Mouse (Mus musculus): ENCODE data around the gene Dazap1. TPM values are rescaled to one million over a fixed set of nuclear protein-coding genes. Genes with fewer than 3 reads are reported as not detected.

Dazap1 gene
- polyA plus RNA-seq, 1 experiment from 2014 or later: 69.7 TPM

Small RNA genes within 50 kb of the gene (microRNA-seq; reads per million reads assigned to microRNA genes)
- 0.97 reads per million for gene Mir6911

Other genes starting within 250 kb of the Dazap1 start
- 3.4 and 3.6 TPM in 2 replicates for gene Arhgap45, start 244.8 kb upstream of the Dazap1 start, polyA plus RNA-seq (2016; fragmentation: Nextera tagmentation; extraction: Ambion mirVana)
- 183 and 184 TPM in 2 replicates for gene Polr2e, start 221.7 kb upstream of the Dazap1 start, polyA plus RNA-seq (2016; fragmentation: Nextera tagmentation; extraction: Ambion mirVana)
- 434 and 458 TPM in 2 replicates for gene Gpx4, start 214.3 kb upstream of the Dazap1 start, polyA plus RNA-seq (2016; fragmentation: Nextera tagmentation; extraction: Ambion mirVana)
- 14.8 and 16.4 TPM in 2 replicates for gene Sbno2, start 155.9 kb upstream of the Dazap1 start, polyA plus RNA-seq (2016; fragmentation: Nextera tagmentation; extraction: Ambion mirVana)
- 20.8 and 23.2 TPM in 2 replicates for gene Stk11, start 145.7 kb upstream of the Dazap1 start, polyA plus RNA-seq (2016; fragmentation: Nextera tagmentation; extraction: Ambion mirVana)
- gene Atp5d, start 122.9 kb upstream of the Dazap1 start, polyA plus RNA-seq (2016; fragmentation: Nextera tagmentation; extraction: Ambion mirVana): 405 and 428 TPM in 2 replicates
- 13.2 and 13.8 TPM in 2 replicates for gene Cbarp, start 120.7 kb upstream of the Dazap1 start, polyA plus RNA-seq (2016; fragmentation: Nextera tagmentation; extraction: Ambion mirVana)
- gene Midn, start 113.2 kb upstream of the Dazap1 start, polyA plus RNA-seq (2016; fragmentation: Nextera tagmentation; extraction: Ambion mirVana): 45.0 and 50.3 TPM in 2 replicates
- gene Cirbp, start 95.5 kb upstream of the Dazap1 start, polyA plus RNA-seq (2016; fragmentation: Nextera tagmentation; extraction: Ambion mirVana): 224 and 240 TPM in 2 replicates
- gene 1600002K03Rik, start 88.5 kb upstream of the Dazap1 start, polyA plus RNA-seq (2016; fragmentation: Nextera tagmentation; extraction: Ambion mirVana): 11.1 and 11.6 TPM in 2 replicates
- gene Efna2, start 82.0 kb upstream of the Dazap1 start, polyA plus RNA-seq (2016; fragmentation: Nextera tagmentation; extraction: Ambion mirVana): 36.4 and 48.9 TPM in 2 replicates
- 55.5 and 58.4 TPM in 2 replicates for gene Mum1, start 35.1 kb upstream of the Dazap1 start, polyA plus RNA-seq (2016; fragmentation: Nextera tagmentation; extraction: Ambion mirVana)
- 201 and 216 TPM in 2 replicates for gene Ndufs7, start 12.4 kb upstream of the Dazap1 start, polyA plus RNA-seq (2016; fragmentation: Nextera tagmentation; extraction: Ambion mirVana)
- 15.9 and 19.0 TPM in 2 replicates for gene Gamt, start 474 bp upstream of the Dazap1 start, polyA plus RNA-seq (2016; fragmentation: Nextera tagmentation; extraction: Ambion mirVana)
- gene Rps15, start 31.0 kb downstream of the Dazap1 start, polyA plus RNA-seq (2016; fragmentation: Nextera tagmentation; extraction: Ambion mirVana): 708 and 760 TPM in 2 replicates
- 144 and 165 TPM in 2 replicates for gene Apc2, start 34.5 kb downstream of the Dazap1 start, polyA plus RNA-seq (2016; fragmentation: Nextera tagmentation; extraction: Ambion mirVana)
- gene 2310011J03Rik, start 59.1 kb downstream of the Dazap1 start, polyA plus RNA-seq (2016; fragmentation: Nextera tagmentation; extraction: Ambion mirVana): 42.6 and 44.4 TPM in 2 replicates
- 3.7 and 3.8 TPM in 2 replicates for gene Pcsk4, start 68.0 kb downstream of the Dazap1 start, polyA plus RNA-seq (2016; fragmentation: Nextera tagmentation; extraction: Ambion mirVana)
- gene Reep6, start 68.5 kb downstream of the Dazap1 start, polyA plus RNA-seq (2016; fragmentation: Nextera tagmentation; extraction: Ambion mirVana): 4.1 and 4.4 TPM in 2 replicates
- 0.17 and 0.55 TPM in 2 replicates for gene Adamtsl5, start 86.9 kb downstream of the Dazap1 start, polyA plus RNA-seq (2016; fragmentation: Nextera tagmentation; extraction: Ambion mirVana)
- 0.23 and 0.40 TPM in 2 replicates for gene Plk5, start 95.0 kb downstream of the Dazap1 start, polyA plus RNA-seq (2016; fragmentation: Nextera tagmentation; extraction: Ambion mirVana)
- 17.3 and 21.3 TPM in 2 replicates for gene Mex3d, start 126.2 kb downstream of the Dazap1 start, polyA plus RNA-seq (2016; fragmentation: Nextera tagmentation; extraction: Ambion mirVana)
- 312 and 327 TPM in 2 replicates for gene Mbd3, start 138.1 kb downstream of the Dazap1 start, polyA plus RNA-seq (2016; fragmentation: Nextera tagmentation; extraction: Ambion mirVana)
- 371 and 400 TPM in 2 replicates for gene Uqcr11, start 145.3 kb downstream of the Dazap1 start, polyA plus RNA-seq (2016; fragmentation: Nextera tagmentation; extraction: Ambion mirVana)
- gene Tcf3, start 172.2 kb downstream of the Dazap1 start, polyA plus RNA-seq (2016; fragmentation: Nextera tagmentation; extraction: Ambion mirVana): 203 and 205 TPM in 2 replicates
- 0.68 and 0.83 TPM in 2 replicates for gene Onecut3, start 233.3 kb downstream of the Dazap1 start, polyA plus RNA-seq (2016; fragmentation: Nextera tagmentation; extraction: Ambion mirVana)